ENCODE assay signal across 22 mouse cellular contexts in the genomic region with DNA sequence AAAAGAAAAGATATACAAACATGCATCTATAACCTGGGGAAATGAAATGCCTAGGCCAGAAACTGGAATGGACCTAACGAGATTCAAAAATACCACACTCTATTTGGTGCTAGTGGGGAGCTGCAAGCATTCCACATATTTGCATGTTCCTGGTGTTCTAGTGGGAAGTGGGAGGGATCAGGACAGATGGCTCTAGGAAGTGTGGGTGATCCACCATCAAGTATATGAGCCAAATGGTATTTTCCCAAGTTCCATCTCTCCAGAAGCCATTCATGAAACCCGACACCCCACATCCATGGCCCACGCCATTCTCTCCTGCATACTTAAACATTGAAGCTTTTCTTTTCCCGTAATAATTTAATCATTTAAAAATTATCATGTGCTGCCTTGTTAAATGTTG.
DNase-seq lines count a peak whose midpoint lies in the region; ATAC-seq lines count a peak whose summit lies in the region.
"Had no signal": no experiment of that assay in that cellular context is flagged by ENCODE, and none has a peak within 500 bp of the region (broad histone marks: within the 10 kb centered on the region; RNA-seq: fewer than 3 reads in every experiment).

No protein-coding gene starts in this region.

- no peaks in the 10 kb centered on the region for H3K27me3 ChIP-seq in hindbrain, embryonic 13.5 days
- H3K27me3 ChIP-seq: forebrain, embryonic 12.5 days; limb, embryonic 12.5 days; liver, embryonic 13.5 days had no signal

- H3K27ac ChIP-seq in hindbrain, embryonic 13.5 days, result no peak overlapping the region
- H3K27ac ChIP-seq: embryonic facial prominence, embryonic 10.5 days; forebrain, embryonic 12.5 days; heart, embryonic 10.5 days; limb, embryonic 12.5 days; liver, embryonic 13.5 days; macrophage; midbrain, embryonic 10.5 days; stomach, postnatal 0 days had no signal

- H3K36me3 ChIP-seq in hindbrain, embryonic 13.5 days, result no peaks in the 10 kb centered on the region
- H3K36me3 ChIP-seq: embryonic facial prominence, embryonic 10.5 days; forebrain, embryonic 12.5 days; heart, embryonic 10.5 days; limb, embryonic 12.5 days; liver, embryonic 13.5 days; midbrain, embryonic 10.5 days had no signal

- intact Hi-C loops in left cerebral cortex, postnatal 10 days (cut with DNase I), result no loop called here
- intact Hi-C loops in left cerebral cortex, postnatal 36 days (cut with DNase I), result loop anchor here (5.0 kb wide), 1 partner anchor 355 kb away; no protein-coding TSS in a partner anchor

- no peak for ATAC-seq in hindbrain, embryonic 13.5 days (ENCODE audit: low FRiP score)
- ATAC-seq: inflammation-experienced regulatory T-cells, adult 6 months had no signal

- no peaks in the 10 kb centered on the region for H3K4me1 ChIP-seq in hindbrain, embryonic 13.5 days (replicated peaks)
- H3K4me1 ChIP-seq: embryonic facial prominence, embryonic 10.5 days; forebrain, embryonic 12.5 days; heart, embryonic 10.5 days; limb, embryonic 12.5 days; liver, embryonic 13.5 days; midbrain, embryonic 10.5 days had no signal

- 84% methylated on average over 4 of the region's 4 CpGs for WGBS in hindbrain, embryonic 13.5 days

- no peak overlapping the region for H3K9ac ChIP-seq in hindbrain, embryonic 13.5 days
- H3K9ac ChIP-seq: forebrain, embryonic 12.5 days; limb, embryonic 12.5 days; liver, embryonic 13.5 days; lung, embryonic 14.5 days had no signal

- DNase-seq in left cerebral cortex, adult 18-20 months (ENCODE audit: low spot score in 2 of 2), result peak; percentile 68 to 82
- no peak for DNase-seq in left cerebral cortex, postnatal 10 days (ENCODE audit: extremely low spot score in 1 of 2, low spot score in 2 of 2)
- peak; percentile 62 to 86 for DNase-seq in frontal cortex, postnatal 36 days (ENCODE audit: low spot score in 2 of 2)
- peak; percentile 53 for DNase-seq in layer of hippocampus, adult 9-10 months (ENCODE audit: low spot score)
- peak; percentile 59 to 69 for DNase-seq in left cerebral cortex, postnatal 36 days (ENCODE audit: low spot score in 2 of 2)
- DNase-seq in ovary, postnatal 10 days (ENCODE audit: low spot score), result no peak
- DNase-seq: adrenal gland, adult 8-10 months; cerebellum, adult 9-10 months; kidney, adult 8-10 months; kidney, postnatal 14 days; liver, embryonic 13.5 days; lung, embryonic 14.5 days; retina, postnatal 1 day had no signal

- no peak overlapping the region for H3K4me2 ChIP-seq in hindbrain, embryonic 13.5 days
- H3K4me2 ChIP-seq: forebrain, embryonic 12.5 days; limb, embryonic 12.5 days; liver, embryonic 13.5 days; lung, embryonic 14.5 days had no signal

- H3K4me3 ChIP-seq in hindbrain, embryonic 13.5 days, result no peak overlapping the region
- H3K4me3 ChIP-seq: embryonic facial prominence, embryonic 10.5 days; forebrain, embryonic 12.5 days; heart, embryonic 10.5 days; limb, embryonic 12.5 days; liver, embryonic 13.5 days; midbrain, embryonic 10.5 days had no signal

- H3K9me3 ChIP-seq in hindbrain, embryonic 13.5 days, result no peaks in the 10 kb centered on the region
- H3K9me3 ChIP-seq: embryonic facial prominence, embryonic 10.5 days; forebrain, embryonic 12.5 days; heart, embryonic 10.5 days; limb, embryonic 12.5 days; liver, embryonic 13.5 days; midbrain, embryonic 10.5 days had no signal

Comparison
In these comparisons a context has a peak if more than half of its experiments do, and no peak if none do; other contexts are left out.
1. DNase-seq: peak in left cerebral cortex, adult 18-20 months (2 of 2), frontal cortex, postnatal 36 days (2 of 2), layer of hippocampus, adult 9-10 months (single experiment) and left cerebral cortex, postnatal 36 days (2 of 2); none in left cerebral cortex, postnatal 10 days (0 of 2) and ovary, postnatal 10 days (single experiment).